Mouse (Mus musculus) neural tube, embryonic 14.5 days (tissue): ENCODE measurements around the gene Ptbp1. TPM values are rescaled to one million over a fixed set of nuclear protein-coding genes. Genes with fewer than 3 reads are reported as not detected.

ENCODE experiments used
- ATAC-seq: fragments of 200-750 bp; cut with Nextera tagmentation; 2 replicates; pipeline ENCODE4 v1.8.0; 2017; ENCODE audit warnings: low read depth, mild to moderate bottlenecking, moderate TSS enrichment, moderate library complexity
- H3K27ac ChIP-seq: fragments of 300-500 bp; sonication (generic); 2 replicates; pipeline ENCODE4 v1.5.1; 2014; ENCODE audit warnings: low read depth, mild to moderate bottlenecking, control low read depth, low read length, moderate library complexity, mixed read lengths
- H3K27me3 ChIP-seq: fragments of 300-500 bp; sonication (generic); 2 replicates; pipeline ENCODE4 v1.6.1; 2014; ENCODE audit warnings: low read length; ENCODE audit not compliant: control insufficient read depth, insufficient read depth
- H3K36me3 ChIP-seq: fragments of 300-500 bp; sonication (generic); 2 replicates; pipeline ENCODE4 v1.6.1; 2014; ENCODE audit warnings: low read length, mixed read lengths; ENCODE audit not compliant: control insufficient read depth, insufficient read depth
- H3K4me1 ChIP-seq: fragments of 300-500 bp; sonication (generic); 2 replicates; pipeline ENCODE4 v1.6.1; 2014; ENCODE audit warnings: low read length; ENCODE audit not compliant: control insufficient read depth, insufficient read depth
- H3K4me2 ChIP-seq: fragments of 300-500 bp; sonication (generic); 2 replicates; pipeline ENCODE4 v1.6.1; 2014; ENCODE audit warnings: mild to moderate bottlenecking, low read depth, low read length, control low read depth
- H3K4me3 ChIP-seq: fragments of 300-500 bp; sonication (generic); 2 replicates; pipeline ENCODE4 v1.5.1; 2014; ENCODE audit warnings: low read depth, low read length, control low read depth, mixed read lengths
- H3K9ac ChIP-seq: fragments of 300-500 bp; sonication (generic); replicated peaks from 2 replicates; pipeline ENCODE4 v1.6.1; 2014; ENCODE audit warnings: low read depth, mild to moderate bottlenecking, control low read depth, low read length, mixed read lengths
- H3K9me3 ChIP-seq: fragments of 300-500 bp; sonication (generic); 2 replicates; pipeline ENCODE4 v1.6.1; 2016; ENCODE audit warnings: low read length; ENCODE audit not compliant: control insufficient read depth
- WGBS: fragments of 180-500 bp; shearing (Covaris S2); extraction: QIAGEN DNeasy Blood & Tissue Kit; methylation state at CpG from one replicate; pipeline ENCODE4 v1.1.7; 2014; 5-methylcytosine and 5-hydroxymethylcytosine counted together
- polyA plus RNA-seq: library from polyadenylated mRNA; unstranded; fragments of >200 nt; fragmentation: Nextera tagmentation; extraction: Ambion mirVana; gene quantifications from 2 replicates; pipeline ENCODE4 v1.2.1, GENCODE M21; 2014

The Ptbp1 gene
- polyA plus RNA-seq, 1 experiment from 2014 or later: 36.9 TPM

GRCm38 (mm10) chr10:79859116-79859515, 4.9 kb downstream of the Ptbp1 start:
- Histone ChIP-seq H3K27me3 (no peaks in the 10 kb centered on the region; the same call in 1 of the 2 replicates), H3K4me3 (no peak overlapping the region), H3K4me1 (peaks cover 38% of the 10 kb centered on the region), H3K36me3 (peaks cover 57% of the 10 kb centered on the region), H3K9me3 (no peaks in the 10 kb centered on the region), H3K4me2 (no peak overlapping the region), H3K27ac (no peak overlapping the region), H3K9ac (no peak overlapping the region)
- 87% methylated on average over 11 of the region's 11 CpGs for WGBS
- ATAC-seq: no peak

- Histone ChIP-seq H3K27ac (no peak overlapping the region), H3K36me3 (peaks cover 67% of the 10 kb centered on the region), H3K4me2 (no peak overlapping the region), H3K9ac (0 out of 2 replicates have a peak overlapping the region, but pooled peaks have one; percentile 11), H3K4me3 (no peak overlapping the region), H3K9me3 (no peaks in the 10 kb centered on the region), H3K27me3 (no peaks in the 10 kb centered on the region; the same call in 1 of the 2 replicates), H3K4me1 (peaks cover 41% of the 10 kb centered on the region)
- no peak for ATAC-seq
- WGBS: 92% methylated on average over 26 of the region's 26 CpGs
These were observed 6.1 kb downstream of the Ptbp1 start for GRCm38 (mm10) chr10:79860079-79860911.

- Histone ChIP-seq H3K9me3 (no peaks in the 10 kb centered on the region), H3K27me3 (no peaks in the 10 kb centered on the region; the same call in 1 of the 2 replicates), H3K9ac (no peak overlapping the region), H3K27ac (no peak overlapping the region), H3K36me3 (peaks cover 79% of the 10 kb centered on the region), H3K4me3 (no peak overlapping the region), H3K4me2 (no peak overlapping the region), H3K4me1 (peaks cover 31% of the 10 kb centered on the region)
- no peak for ATAC-seq
- WGBS: 74% methylated on average over 25 of the region's 25 CpGs
These were observed 7.2 kb downstream of the Ptbp1 start for GRCm38 (mm10) chr10:79861230-79862048.

DNA sequence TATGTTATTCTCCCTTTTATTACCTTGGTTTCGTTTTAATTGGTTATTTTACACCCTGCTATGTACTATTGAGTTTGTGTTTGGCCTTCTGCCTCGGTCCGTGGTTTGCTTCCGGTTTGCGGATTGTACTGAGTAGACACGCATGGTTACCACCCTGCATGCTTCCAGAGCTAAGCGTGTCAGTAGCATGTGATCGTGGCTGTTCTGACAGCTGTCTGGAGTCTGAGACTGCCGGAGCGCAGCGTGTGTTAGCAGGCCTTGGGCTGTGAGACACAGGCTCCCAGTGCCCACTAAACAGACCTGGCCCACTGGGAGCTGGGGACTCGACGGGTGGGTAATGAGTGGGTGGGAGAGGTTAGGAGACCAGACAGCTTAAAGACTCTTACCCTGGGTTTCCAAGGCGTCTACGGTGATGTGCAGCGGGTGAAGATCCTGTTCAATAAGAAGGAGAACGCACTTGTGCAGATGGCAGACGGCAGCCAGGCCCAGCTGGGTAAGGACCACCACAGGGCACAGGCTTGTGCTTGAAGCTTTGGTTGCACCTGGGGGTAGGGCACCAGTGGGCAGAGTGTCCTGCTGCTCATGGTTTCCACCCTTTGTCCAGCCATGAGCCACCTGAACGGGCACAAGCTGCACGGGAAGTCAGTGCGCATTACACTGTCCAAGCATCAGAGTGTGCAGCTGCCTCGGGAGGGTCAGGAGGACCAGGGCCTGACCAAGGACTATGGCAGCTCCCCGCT, 8.0 kb downstream of the Ptbp1 start:
- peaks cover 23% of the 10 kb centered on the region for H3K4me1 ChIP-seq
- no peaks in the 10 kb centered on the region; the same call in 1 of the 2 replicates for H3K27me3 ChIP-seq
- H3K4me2 ChIP-seq: no peak overlapping the region
- WGBS: 77% methylated on average over 23 of the region's 23 CpGs
- H3K27ac ChIP-seq: no peak overlapping the region
- no peak overlapping the region for H3K4me3 ChIP-seq
- H3K9ac ChIP-seq: no peak overlapping the region
- ATAC-seq: no peak
- no peaks in the 10 kb centered on the region for H3K9me3 ChIP-seq
- peaks cover 82% of the 10 kb centered on the region for H3K36me3 ChIP-seq

DNA sequence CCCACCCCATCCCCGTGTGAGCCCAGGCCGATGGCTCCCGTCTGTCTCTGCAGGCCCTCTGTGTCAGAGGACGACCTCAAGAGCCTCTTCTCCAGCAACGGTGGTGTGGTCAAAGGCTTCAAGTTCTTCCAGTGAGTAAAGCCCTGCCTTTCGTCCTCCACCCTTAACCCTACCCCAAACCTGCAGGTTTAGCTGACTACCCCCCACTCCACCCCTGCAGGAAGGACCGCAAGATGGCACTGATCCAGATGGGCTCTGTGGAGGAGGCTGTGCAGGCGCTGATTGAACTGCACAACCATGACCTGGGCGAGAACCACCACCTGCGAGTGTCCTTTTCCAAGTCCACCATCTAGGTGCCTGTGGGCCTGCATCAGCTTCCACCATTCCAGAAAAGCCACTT, 8.7 kb downstream of the Ptbp1 start:
- Histone ChIP-seq H3K4me3 (no peak overlapping the region), H3K4me2 (no peak overlapping the region), H3K36me3 (peaks cover 83% of the 10 kb centered on the region), H3K27ac (no peak overlapping the region), H3K27me3 (no peaks in the 10 kb centered on the region; the same call in 1 of the 2 replicates), H3K9me3 (no peaks in the 10 kb centered on the region), H3K9ac (no peak overlapping the region), H3K4me1 (peaks cover 16% of the 10 kb centered on the region)
- 77% methylated on average over 10 of the region's 10 CpGs for WGBS
- no peak for ATAC-seq

GRCm38 (mm10) chr10:79864351-79865188, 10.3 kb downstream of the Ptbp1 start:
- Histone ChIP-seq H3K4me3 (no peak overlapping the region), H3K27ac (peak overlapping the region; percentile 39), H3K27me3 (no peaks in the 10 kb centered on the region; the same call in 1 of the 2 replicates), H3K9me3 (no peaks in the 10 kb centered on the region), H3K4me1 (0 out of 2 replicates have a peak, but pooled peaks cover 4% of the 10 kb centered on the region), H3K36me3 (peaks cover 69% of the 10 kb centered on the region), H3K4me2 (no peak overlapping the region), H3K9ac (no peak overlapping the region)
- WGBS: 54% methylated on average over 10 of the region's 10 CpGs
- peak; percentile 12; the same call in 1 of the 2 replicates for ATAC-seq

DNA sequence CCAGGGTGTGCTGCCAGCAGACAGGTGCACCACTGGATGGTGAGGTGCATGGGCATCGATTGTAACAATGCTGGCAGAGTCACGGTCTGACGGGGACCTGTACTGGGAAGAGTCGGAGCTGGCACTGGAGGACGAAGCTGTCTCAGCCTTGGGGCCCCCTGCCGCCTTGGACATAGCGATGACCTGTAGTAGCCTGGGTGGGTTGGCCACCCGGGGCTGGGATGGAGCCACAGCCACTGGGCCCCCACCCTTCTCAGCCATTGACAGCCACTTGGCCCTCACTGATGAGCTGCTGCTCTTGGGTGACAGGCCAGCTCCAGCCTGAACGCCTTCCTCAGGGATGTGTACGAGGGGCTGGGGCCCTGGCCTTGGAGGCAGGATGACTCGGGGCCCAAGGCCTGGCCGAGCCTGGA, 11.0 kb downstream of the Ptbp1 start:
- Histone ChIP-seq H3K4me2 (no peak overlapping the region), H3K9ac (0 out of 2 replicates have a peak overlapping the region, but pooled peaks have one; percentile 3), H3K27ac (peak overlapping the region; percentile 39; the same call in 1 of the 2 replicates), H3K4me3 (no peak overlapping the region), H3K36me3 (peaks cover 62% of the 10 kb centered on the region), H3K4me1 (0 out of 2 replicates have a peak, but pooled peaks cover 5% of the 10 kb centered on the region), H3K9me3 (no peaks in the 10 kb centered on the region), H3K27me3 (no peaks in the 10 kb centered on the region; the same call in 1 of the 2 replicates)
- ATAC-seq: peak; percentile 11; the same call in 1 of the 2 replicates
- 64% methylated on average over 12 of the region's 12 CpGs for WGBS
